Mouse (Mus musculus) v-Abl transformed pro-B cells (cell line): Measurements from ENCODE around the gene F8a.
"Not testable (repeated sequence)": the region's sequence is repeated elsewhere in the genome, so short reads cannot be mapped to it uniquely, and the experiment has no call there.

Source experiments
- in situ Hi-C, 2 experiments: fragments of 400-800 bp; cut with MboI; formaldehyde crosslinking; loops; one replicate each; pipeline ENCODE4 v1.15.1; 2025; ENCODE audit not compliant: unreplicated experiment in 2 of 2

The F8a gene

DNA sequence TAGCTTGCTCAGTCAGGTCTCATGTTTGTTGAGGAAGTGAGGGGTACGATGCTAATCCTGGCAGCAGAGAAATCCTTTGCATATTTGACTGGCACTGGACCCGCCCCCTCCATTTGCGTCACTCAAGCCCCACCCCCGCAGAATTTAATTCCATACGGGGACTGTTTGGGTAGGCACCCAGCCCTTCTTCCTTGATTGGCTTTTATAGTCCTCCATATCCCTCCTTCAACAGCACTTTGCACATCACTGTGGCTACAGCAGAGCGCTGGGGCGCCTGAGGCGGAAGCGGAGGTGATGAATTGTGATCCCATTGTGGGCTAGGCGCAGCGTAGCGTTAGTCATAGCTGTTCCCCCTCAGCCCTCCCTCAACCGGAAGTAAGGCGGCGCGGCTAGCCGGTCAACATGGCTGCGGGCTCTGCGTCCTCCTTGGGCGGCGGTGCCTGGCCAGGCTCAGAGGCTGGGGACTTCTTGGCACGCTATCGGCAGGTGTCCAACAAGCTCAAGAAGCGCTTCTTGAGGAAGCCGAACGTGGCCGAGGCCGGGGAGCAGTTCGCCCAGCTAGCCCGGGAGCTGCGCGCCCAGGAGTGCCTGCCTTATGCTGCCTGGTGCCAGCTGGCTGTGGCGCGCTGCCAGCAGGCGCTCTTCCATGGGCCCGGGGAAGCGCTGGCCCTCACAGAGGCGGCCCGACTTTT is at the start of gene F8a:
F8a (plus strand) TSS at position 378 of the 692 bp plus-strand sequence.
- in situ Hi-C loops: no loop called here

- in situ Hi-C loops: not testable (repeated sequence)
Observed at GRCm38 (mm10) chrX:73191934-73192333, 36.2 kb upstream of the F8a start, which contains the start of gene Xlr3b. Xlr3b (plus strand) TSS chrX:73192207.

GRCm38 (mm10) chrX:73213819-73214564 is 14.1 kb upstream of the F8a start, which contains the start of gene Xlr4b:
Xlr4b (plus strand) TSS chrX:73214333.
- in situ Hi-C loops: not testable (repeated sequence)

- in situ Hi-C loops: no loop called here
Observed at GRCm38 (mm10) chrX:73225365-73225764, 2.7 kb upstream of the F8a start.

DNA sequence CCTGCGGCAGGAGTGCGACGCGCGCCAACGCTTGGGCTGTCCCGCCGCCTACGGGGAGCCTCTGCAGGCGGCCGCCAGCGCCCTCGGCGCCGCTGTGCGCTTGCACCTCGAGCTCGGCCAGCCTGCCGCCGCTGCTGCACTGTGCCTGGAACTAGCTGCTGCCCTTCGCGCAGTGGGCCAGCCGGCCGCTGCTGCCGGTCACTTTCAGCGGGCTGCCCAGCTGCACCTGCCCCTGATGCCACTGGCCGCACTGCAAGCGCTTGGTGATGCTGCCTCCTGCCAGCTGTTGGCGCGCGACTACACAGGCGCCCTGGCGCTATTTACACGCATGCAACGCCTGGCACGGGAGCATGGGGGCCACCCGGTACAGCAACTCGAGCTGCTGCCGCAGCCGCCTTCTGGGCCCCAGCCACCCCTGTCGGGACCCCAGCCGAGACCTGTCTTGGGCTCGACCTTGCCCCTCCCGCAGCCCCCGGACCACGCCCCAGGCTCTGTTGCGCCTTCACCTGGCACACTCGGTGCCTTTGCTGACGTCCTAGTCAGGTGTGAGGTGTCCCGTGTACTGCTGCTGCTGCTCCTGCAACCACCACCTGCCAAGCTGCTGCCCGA is 619 bp downstream of the F8a start:
- in situ Hi-C loops: no loop called here

DNA sequence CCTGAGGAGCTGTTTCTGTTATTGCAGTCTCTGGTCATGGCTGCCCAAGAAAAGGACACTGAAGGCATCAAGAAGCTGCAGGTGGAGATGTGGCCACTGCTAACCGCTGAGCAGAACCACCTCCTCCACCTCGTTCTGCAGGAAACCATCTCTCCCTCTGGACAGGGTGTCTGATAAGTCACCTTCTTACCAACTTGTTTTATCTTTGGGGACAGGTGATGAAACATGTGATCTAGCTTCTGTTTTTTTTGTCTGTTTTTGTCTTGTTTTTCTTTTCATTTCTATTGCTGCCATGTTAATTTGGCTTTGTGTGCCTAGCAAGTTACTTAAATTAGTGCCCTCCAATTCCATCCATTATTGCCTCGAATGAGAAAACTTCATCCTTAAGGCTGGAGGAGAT is 1.2 kb downstream of the F8a start:
- in situ Hi-C loops: no loop called here

DNA sequence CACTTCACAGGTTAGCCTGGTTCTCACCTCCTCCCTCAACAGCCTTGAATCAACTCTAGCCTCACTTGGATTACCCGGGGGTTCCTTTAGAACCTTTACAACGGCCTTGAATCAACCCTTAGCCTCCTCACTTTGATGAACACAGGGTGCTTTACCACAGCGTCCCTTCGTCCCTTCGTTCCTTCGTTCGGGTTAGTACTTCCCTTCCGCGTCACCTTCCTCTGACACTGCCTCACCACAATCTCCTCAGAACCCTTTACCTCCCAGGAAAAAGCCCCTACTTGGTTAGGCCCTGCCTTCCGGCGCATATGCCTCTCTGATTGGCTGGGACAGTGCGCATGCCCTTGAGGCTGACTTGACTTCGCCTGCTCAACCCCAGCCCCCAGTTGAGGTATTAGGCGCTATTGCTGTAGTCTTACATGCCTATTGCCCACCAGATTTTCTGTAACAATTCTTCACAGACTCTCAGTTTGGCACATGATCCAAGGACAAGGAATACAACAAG is 14.8 kb downstream of the F8a start, which contains the start of gene Xlr4c:
Xlr4c (minus strand) TSS at position 310 of the 505 bp plus-strand sequence.
- in situ Hi-C loops: not testable (repeated sequence)

DNA sequence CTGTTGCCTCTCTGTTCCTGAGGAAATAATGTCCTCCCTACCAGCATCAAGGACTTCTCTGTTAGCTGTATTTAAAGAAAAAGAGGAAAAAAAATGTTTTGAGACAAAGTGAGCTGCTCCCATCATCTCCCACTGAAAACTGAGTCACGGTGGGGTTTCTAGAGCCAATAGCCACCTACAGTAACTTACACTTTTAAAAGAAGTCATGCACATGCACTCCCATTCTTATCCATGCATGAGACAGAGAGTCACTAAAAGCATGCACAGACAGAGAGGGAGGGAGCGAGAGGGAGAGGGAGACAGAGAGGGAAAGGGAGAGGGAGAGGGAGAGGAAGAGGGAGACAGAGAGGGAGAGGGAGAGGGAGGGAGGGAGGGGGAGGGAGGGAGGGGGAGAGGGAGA is 34.3 kb downstream of the F8a start:
- in situ Hi-C loops: not testable (repeated sequence)

DNA sequence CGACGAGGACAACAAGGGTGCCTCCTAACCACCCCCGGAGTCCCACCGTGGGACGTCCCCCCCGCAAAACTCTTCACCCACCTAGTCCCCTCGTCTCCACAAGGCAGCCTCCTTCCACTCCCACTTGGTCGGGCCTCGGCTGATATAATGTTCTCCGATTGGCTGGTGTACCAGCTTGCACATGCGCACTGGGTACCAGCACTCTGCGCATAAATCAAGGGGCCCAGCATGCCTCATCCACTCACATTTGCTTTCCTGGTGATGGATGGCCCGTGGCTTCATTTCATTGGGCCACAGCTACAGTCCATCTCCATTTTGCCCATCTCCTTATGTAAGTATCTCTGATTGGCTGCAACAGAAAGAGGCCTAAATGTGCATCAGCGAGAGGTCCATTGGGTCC is 37.2 kb downstream of the F8a start, which contains the start of gene Xlr3c:
Xlr3c (minus strand) TSS at position 121 of the 400 bp plus-strand sequence.
- in situ Hi-C loops: not testable (repeated sequence)
